Mouse (Mus musculus) hematopoietic multipotent progenitor cell, adult 10-12 weeks (in vitro differentiated cells): ENCODE results near the gene Krt82. TPM values are rescaled to one million over a fixed set of nuclear protein-coding genes. Genes with fewer than 3 reads are reported as not detected.

Source experiments
- polyA plus RNA-seq: library from polyadenylated mRNA; stranded (reverse); fragments of >175 nt; gene quantifications from 2 replicates; pipeline ENCODE4 v1.2.3, GENCODE M21; 2012; ENCODE audit warnings: low replicate concordance

The Krt82 gene
- not detected in 2 replicates for polyA plus RNA-seq

DNA sequence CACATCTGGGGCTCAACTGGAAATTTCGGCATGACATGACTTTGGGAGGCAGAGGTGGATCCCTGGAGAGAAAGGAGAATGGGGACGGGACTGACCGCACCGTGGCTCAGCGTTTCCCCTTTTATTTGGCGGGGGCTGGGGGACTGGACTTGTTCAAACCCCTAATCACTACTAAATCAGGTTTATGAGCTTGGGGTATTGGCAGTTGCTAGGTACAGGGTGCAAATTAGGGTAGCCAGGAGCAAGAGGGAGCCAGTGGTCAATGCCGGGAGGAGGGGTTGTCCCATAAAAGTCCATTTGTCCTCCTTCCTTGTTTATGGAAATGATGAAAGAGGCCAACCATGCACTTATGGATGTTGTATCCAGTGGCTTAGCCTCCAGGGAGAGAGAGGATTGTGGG is at the start of gene Krt82:
Gene Krt82 (minus strand): TSS at position 101 of the 400 bp plus-strand sequence.

DNA sequence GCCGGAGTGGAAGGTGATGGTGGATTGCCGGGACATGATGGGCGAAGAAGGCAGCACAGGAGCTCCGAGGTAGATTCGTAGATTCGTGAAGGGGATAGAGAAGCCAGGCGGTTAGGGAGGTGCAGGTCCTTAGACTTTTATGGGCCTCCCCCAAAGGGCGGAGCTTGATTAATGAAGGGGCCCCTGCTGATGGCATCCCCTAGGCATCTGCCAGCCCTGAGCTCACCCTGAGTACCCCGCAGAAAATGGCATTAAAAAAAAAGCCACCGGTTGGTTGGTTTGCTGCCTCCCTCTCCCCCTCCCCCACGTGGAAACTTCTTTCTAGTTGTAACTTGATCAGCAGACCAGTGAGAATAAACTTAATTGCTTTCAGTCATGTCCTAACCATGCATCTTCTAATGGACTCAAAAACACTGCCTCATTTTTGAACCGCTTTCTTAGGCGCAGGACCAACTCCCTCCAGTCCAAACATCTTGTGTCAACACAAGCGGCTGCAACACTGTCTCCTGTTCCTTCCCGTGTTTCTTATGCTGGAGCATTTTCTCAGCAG is 23.4 kb upstream of the Krt82 start, which contains the start of gene Krt75:
Gene Krt75 (minus strand): TSS at position 109 of the 550 bp plus-strand sequence.

DNA sequence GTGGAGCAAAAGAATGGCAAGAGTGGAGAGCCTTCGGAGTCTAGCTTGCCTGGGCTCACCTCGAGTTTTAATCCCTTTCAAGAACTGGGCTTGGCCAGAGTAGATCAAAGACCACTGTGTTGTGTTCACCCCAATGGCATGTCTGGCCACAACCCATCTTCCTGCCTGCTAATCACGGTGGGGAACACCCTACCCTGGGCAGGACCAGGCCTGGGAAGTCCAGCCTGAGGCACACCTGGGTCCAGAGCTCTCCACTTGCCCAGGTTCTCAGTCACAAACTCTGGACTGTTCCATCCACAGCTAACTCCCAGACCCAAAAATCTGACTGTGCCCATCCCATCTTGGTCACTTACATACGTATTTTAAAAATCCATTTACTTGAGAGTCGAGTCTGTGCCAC is 12.4 kb upstream of the Krt82 start, which contains the start of gene Krt90:
Gene Krt90 (minus strand): TSS at position 101 of the 400 bp plus-strand sequence.

DNA sequence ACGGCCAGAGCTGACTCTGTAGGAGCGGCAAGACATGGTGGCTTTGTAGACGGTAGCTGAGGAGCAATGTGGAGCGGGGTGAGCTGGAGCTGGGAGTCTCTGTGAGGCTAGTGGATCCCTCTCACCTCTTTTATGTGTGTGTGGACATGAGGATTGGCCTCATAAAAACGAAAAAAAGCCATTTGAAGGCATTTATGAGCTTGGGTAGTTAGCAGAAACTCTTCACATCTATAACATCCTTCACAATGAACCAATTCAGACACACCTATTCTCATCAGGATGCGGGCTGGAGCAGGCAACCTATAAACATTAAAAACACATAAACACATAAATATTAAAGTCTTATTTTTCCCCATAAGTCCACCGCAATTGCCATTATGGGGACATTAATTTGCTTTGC is 17.7 kb downstream of the Krt82 start, which contains the start of gene Krt84:
Gene Krt84 (minus strand): TSS at position 101 of the 400 bp plus-strand sequence.

DNA sequence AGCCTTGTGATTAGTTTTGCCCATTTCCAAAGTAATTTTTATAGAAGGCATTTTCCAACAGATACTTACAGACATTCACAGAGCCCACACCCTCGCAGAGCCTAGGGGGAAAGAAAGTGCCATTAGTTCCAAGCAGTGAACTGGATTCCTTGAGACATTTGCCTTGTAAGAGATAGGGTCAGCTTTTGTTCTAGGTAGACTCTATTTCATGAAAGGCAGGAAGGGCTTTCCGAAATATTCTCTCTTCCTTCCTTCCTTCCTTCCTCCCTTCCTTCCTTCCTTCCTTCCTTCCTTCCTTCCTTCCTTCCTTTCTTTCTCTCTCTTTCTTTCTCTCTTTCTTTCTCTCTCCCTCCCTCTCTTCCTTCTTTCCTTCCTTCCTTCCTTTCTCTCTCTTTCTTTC is 33.3 kb downstream of the Krt82 start, which contains the start of gene Gm49425:
Gene Gm49425 (minus strand): TSS at position 101 of the 400 bp plus-strand sequence.

DNA sequence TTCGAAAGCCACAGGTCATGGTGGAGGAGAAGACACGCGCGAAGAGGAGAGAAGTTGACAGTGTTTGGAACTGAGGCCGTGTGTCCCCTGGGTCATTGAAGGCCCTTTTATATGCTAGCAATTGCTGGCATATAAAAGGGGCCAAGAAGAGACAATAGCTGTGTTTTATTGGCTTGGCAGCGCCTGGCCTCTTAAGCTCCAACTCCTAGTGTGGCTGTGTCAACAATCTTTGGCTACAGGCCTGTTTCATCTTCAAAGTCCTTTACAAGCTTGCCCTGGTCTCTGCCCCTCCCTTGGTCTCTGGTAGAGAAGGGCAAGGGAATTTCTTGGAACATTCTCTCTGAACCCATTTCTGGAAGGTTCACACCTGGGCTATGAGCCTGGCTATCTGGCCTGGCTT is 59.0 kb downstream of the Krt82 start, which contains the start of gene Krt83:
Gene Krt83 (minus strand): TSS at position 82 of the 400 bp plus-strand sequence.

Other genes with a start within 250 kb of the Krt82 start
- gene Krt80, start 180.5 kb downstream of the Krt82 start, polyA plus RNA-seq = 10.3 and 16.1 TPM in 2 replicates
- 0.47 and 0.86 TPM in 2 replicates for gene Krt7, start 139.6 kb downstream of the Krt82 start, polyA plus RNA-seq
- gene Krt87, start 111.9 kb downstream of the Krt82 start, polyA plus RNA-seq = not detected in 2 replicates
- gene Krt88, start 102.9 kb downstream of the Krt82 start, polyA plus RNA-seq = 0.16 TPM in 1 of 2 replicates, not detected in the other
- gene Krt81, start 86.9 kb downstream of the Krt82 start, polyA plus RNA-seq = not detected in 2 replicates
- 0.92 and 3.3 TPM in 2 replicates for gene Krt86, start 77.2 kb downstream of the Krt82 start, polyA plus RNA-seq
- 0.16 and 0.17 TPM in 2 replicates for gene Krt83, start 59.2 kb downstream of the Krt82 start, polyA plus RNA-seq
- gene Gm49425, start 33.4 kb downstream of the Krt82 start, polyA plus RNA-seq = not detected in 2 replicates
- not detected in 2 replicates for gene Krt84, start 17.8 kb downstream of the Krt82 start, polyA plus RNA-seq
- not detected in 2 replicates for gene Krt90, start 12.3 kb upstream of the Krt82 start, polyA plus RNA-seq
- not detected in 2 replicates for gene Krt75, start 23.2 kb upstream of the Krt82 start, polyA plus RNA-seq
- gene Gm5414, start 77.5 kb upstream of the Krt82 start, polyA plus RNA-seq = not detected in 2 replicates
- not detected in 2 replicates for gene Gm5478, start 96.7 kb upstream of the Krt82 start, polyA plus RNA-seq
- gene Krt6b, start 129.6 kb upstream of the Krt82 start, polyA plus RNA-seq = not detected in 2 replicates
- gene Krt6a, start 143.6 kb upstream of the Krt82 start, polyA plus RNA-seq = not detected in 2 replicates
- not detected in 2 replicates for gene Krt5, start 162.2 kb upstream of the Krt82 start, polyA plus RNA-seq
- gene Krt71, start 192.4 kb upstream of the Krt82 start, polyA plus RNA-seq = not detected in 2 replicates
- not detected in 2 replicates for gene Krt72, start 235.8 kb upstream of the Krt82 start, polyA plus RNA-seq